Mouse (Mus musculus) stomach, postnatal 0 days (tissue): ENCODE measurements around the gene Asb15.

ENCODE experiments used
- CTCF ChIP-seq: IDR thresholded peaks from 2 replicates; pipeline ENCODE4 v1.5.1; 2016; ENCODE audit warnings: antibody characterized with exemption, low read depth, mild to moderate bottlenecking, moderate library complexity
- EP300 ChIP-seq: optimal IDR thresholded peaks from 2 replicates; pipeline ENCODE3; 2016; ENCODE audit warnings: antibody characterized with exemption

DNA sequence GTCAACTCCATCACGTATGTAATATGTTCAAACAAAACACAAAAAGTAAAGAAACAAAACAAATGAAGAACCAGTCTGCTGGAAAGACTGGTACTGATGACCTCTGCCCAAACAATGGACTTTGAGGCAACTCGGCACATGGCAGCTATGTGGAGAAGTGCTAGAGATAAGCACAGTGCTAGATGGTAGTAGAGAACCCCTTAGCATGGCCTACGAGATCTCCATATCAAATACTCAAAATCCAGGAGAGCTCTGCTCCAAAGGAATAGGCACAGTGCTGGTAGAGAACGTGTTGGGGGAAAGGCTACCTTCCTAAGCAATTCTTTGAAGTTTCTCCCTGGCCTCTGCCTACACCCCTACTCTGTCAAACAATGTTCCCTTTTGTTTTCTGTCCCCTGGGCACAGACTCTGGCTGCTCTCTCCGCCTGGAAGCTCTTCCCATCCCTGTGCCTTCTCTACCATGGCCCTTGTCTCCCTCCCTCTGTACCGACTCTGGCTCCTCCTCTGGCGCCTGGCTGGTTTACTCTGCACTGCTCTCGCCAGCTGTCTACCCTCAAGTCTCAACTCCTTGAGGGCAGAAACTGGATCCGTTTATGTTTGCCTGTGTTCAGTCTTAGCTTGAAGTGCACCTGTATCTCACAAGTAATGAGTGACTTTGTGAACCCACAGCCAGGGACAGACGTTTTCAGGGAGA is 63.7 kb downstream of the Asb15 start:
- TF ChIP-seq CTCF (no peak), EP300 (no peak)
